Mouse (Mus musculus): ENCODE data around the gene Txn2. TPM values are rescaled to one million over a fixed set of nuclear protein-coding genes. Genes with fewer than 3 reads are reported as not detected.

Gene Txn2
- 68.4 TPM for polyA plus RNA-seq (2014; fragmentation: Illumina TruSeq; extraction: RNeasy Lipid Tissue Mini Kit (QIAGEN cat#74804); ENCODE audit: low replicate concordance)

GRCm38 (mm10) chr15:77928673-77929331 lies at the start of gene Txn2:
TSS of gene Txn2 (minus strand) at chr15:77929006.

GRCm38 (mm10) chr15:77970470-77971292 lies 41.9 kb upstream of the Txn2 start, which contains the start of gene Eif3d:
TSS of gene Eif3d (minus strand) at chr15:77970813.

GRCm38 (mm10) chr15:77956404-77956901 lies 27.6 kb upstream of the Txn2 start, which contains the start of gene Foxred2:
TSS of gene Foxred2 (minus strand) at chr15:77956722.

Other genes with a start within 250 kb of the Txn2 start
- 18.3 TPM for gene Apol7e, start 230.1 kb downstream of the Txn2 start, polyA plus RNA-seq (2014; fragmentation: Illumina TruSeq; extraction: RNeasy Lipid Tissue Mini Kit (QIAGEN cat#74804); ENCODE audit: low replicate concordance)
- 2.5 TPM for gene Apol9b, start 200.0 kb downstream of the Txn2 start, polyA plus RNA-seq (2014; fragmentation: Illumina TruSeq; extraction: RNeasy Lipid Tissue Mini Kit (QIAGEN cat#74804); ENCODE audit: low replicate concordance)
- gene Apol8, start 172.0 kb downstream of the Txn2 start, polyA plus RNA-seq (2014; fragmentation: Illumina TruSeq; extraction: RNeasy Lipid Tissue Mini Kit (QIAGEN cat#74804); ENCODE audit: low replicate concordance): 0.15 TPM
- 5.8 TPM for gene Myh9, start 86.8 kb downstream of the Txn2 start, polyA plus RNA-seq (2014; fragmentation: Illumina TruSeq; extraction: RNeasy Lipid Tissue Mini Kit (QIAGEN cat#74804); ENCODE audit: low replicate concordance)
- gene Foxred2, start 27.7 kb upstream of the Txn2 start, polyA plus RNA-seq (2014; fragmentation: Illumina TruSeq; extraction: RNeasy Lipid Tissue Mini Kit (QIAGEN cat#74804); ENCODE audit: low replicate concordance): 1.0 TPM
- gene Eif3d, start 41.8 kb upstream of the Txn2 start, polyA plus RNA-seq (2014; fragmentation: Illumina TruSeq; extraction: RNeasy Lipid Tissue Mini Kit (QIAGEN cat#74804); ENCODE audit: low replicate concordance): 8.1 TPM
- not detected for gene Cacng2, start 191.0 kb upstream of the Txn2 start, polyA plus RNA-seq (2014; fragmentation: Illumina TruSeq; extraction: RNeasy Lipid Tissue Mini Kit (QIAGEN cat#74804); ENCODE audit: low replicate concordance)
- gene Ift27, start 245.1 kb upstream of the Txn2 start, polyA plus RNA-seq (2014; fragmentation: Illumina TruSeq; extraction: RNeasy Lipid Tissue Mini Kit (QIAGEN cat#74804); ENCODE audit: low replicate concordance): not detected

Data from small intestine, adult 10 weeks (tissue).